Mouse (Mus musculus) limb, embryonic 15.5 days (tissue): ENCODE results near the gene Kcnb1. TPM values are rescaled to one million over a fixed set of nuclear protein-coding genes. Genes with fewer than 3 reads are reported as not detected.
A peak's percentile ranks its signal among the peaks of the same experiment; 100 is the strongest.

Source experiments
- ATAC-seq: fragments of 200-750 bp; cut with Nextera tagmentation; 2 replicates; pipeline ENCODE4 v1.8.0; 2017; ENCODE audit warnings: low read depth, moderate TSS enrichment; ENCODE audit not compliant: insufficient number of reproducible peaks, low FRiP score, low TSS enrichment
- H3K27ac ChIP-seq: fragments of 300-500 bp; sonication (generic); 2 replicates; pipeline ENCODE4 v1.5.1; 2015; ENCODE audit warnings: moderate library complexity, mild to moderate bottlenecking, inconsistent platforms
- H3K27me3 ChIP-seq: fragments of 300-500 bp; sonication (generic); 2 replicates; pipeline ENCODE4 v1.6.1; 2015; ENCODE audit warnings: inconsistent platforms
- H3K36me3 ChIP-seq: fragments of 300-500 bp; sonication (generic); 2 replicates; pipeline ENCODE4 v1.6.1; 2015; ENCODE audit warnings: inconsistent platforms
- H3K4me1 ChIP-seq: fragments of 300-500 bp; sonication (generic); 2 replicates; pipeline ENCODE4 v1.6.1; 2015; ENCODE audit warnings: inconsistent platforms
- H3K4me2 ChIP-seq: fragments of 300-500 bp; sonication (generic); 2 replicates; pipeline ENCODE4 v1.6.1; 2015; ENCODE audit warnings: mild to moderate bottlenecking, inconsistent platforms
- H3K4me3 ChIP-seq: fragments of 300-500 bp; sonication (generic); 2 replicates; pipeline ENCODE4 v1.5.1; 2015; ENCODE audit warnings: mild to moderate bottlenecking, inconsistent platforms
- H3K9ac ChIP-seq: fragments of 300-500 bp; sonication (generic); 2 replicates; pipeline ENCODE4 v1.6.1; 2015; ENCODE audit warnings: inconsistent platforms
- H3K9me3 ChIP-seq: fragments of 300-500 bp; sonication (generic); 2 replicates; pipeline ENCODE4 v1.6.1; 2016; ENCODE audit warnings: inconsistent platforms
- whole genome bisulfite sequencing: fragments of 180-500 bp; shearing (Covaris S2); methylation state at CpG from one replicate; pipeline ENCODE4 v1.1.7; 2015; 5-methylcytosine and 5-hydroxymethylcytosine counted together
- polyA plus RNA-seq: library from polyadenylated mRNA; unstranded; fragments of >200 nt; fragmentation: Nextera tagmentation; extraction: Ambion mirVana; gene quantifications from 2 replicates; pipeline ENCODE4 v1.2.1, GENCODE M21; 2015

Gene Kcnb1
- polyA plus RNA-seq, 1 experiment from 2014 or later: 0.73 TPM

GRCm38 (mm10) chr2:167139801-167140269 lies 50.1 kb downstream of the Kcnb1 start:
- WGBS: 55% methylated on average over 13 of the region's 13 CpGs
- Histone ChIP-seq H3K27ac (no peak overlapping the region), H3K36me3 (no peaks in the 10 kb centered on the region), H3K4me3 (no peak overlapping the region), H3K9me3 (no peaks in the 10 kb centered on the region), H3K4me1 (no peaks in the 10 kb centered on the region), H3K9ac (no peak overlapping the region), H3K4me2 (no peak overlapping the region), H3K27me3 (peaks cover 12% of the 10 kb centered on the region)
- no peak for ATAC-seq

GRCm38 (mm10) chr2:167138611-167139010 lies 51.3 kb downstream of the Kcnb1 start:
- Histone ChIP-seq H3K36me3 (no peaks in the 10 kb centered on the region), H3K27me3 (no peaks in the 10 kb centered on the region), H3K9ac (no peak overlapping the region), H3K4me1 (no peaks in the 10 kb centered on the region), H3K4me3 (no peak overlapping the region), H3K9me3 (no peaks in the 10 kb centered on the region), H3K4me2 (no peak overlapping the region), H3K27ac (no peak overlapping the region)
- 52% methylated on average over 6 of the region's 6 CpGs for WGBS
- peak; percentile 31; the same call in 1 of the 2 replicates for ATAC-seq

GRCm38 (mm10) chr2:167136909-167137308 lies 53.0 kb downstream of the Kcnb1 start:
- H3K4me1 ChIP-seq: no peaks in the 10 kb centered on the region
- H3K9me3 ChIP-seq: no peaks in the 10 kb centered on the region
- no peak overlapping the region for H3K27ac ChIP-seq
- H3K4me3 ChIP-seq: no peak overlapping the region
- WGBS: 74% methylated on average over 14 of the region's 14 CpGs
- H3K4me2 ChIP-seq: no peak overlapping the region
- H3K9ac ChIP-seq: no peak overlapping the region
- no peaks in the 10 kb centered on the region for H3K36me3 ChIP-seq
- peaks cover 5% of the 10 kb centered on the region; the same call in 1 of the 2 replicates for H3K27me3 ChIP-seq
- no peak for ATAC-seq

GRCm38 (mm10) chr2:167132041-167132440 lies 57.9 kb downstream of the Kcnb1 start:
- Histone ChIP-seq H3K4me2 (no peak overlapping the region), H3K36me3 (no peaks in the 10 kb centered on the region), H3K9ac (no peak overlapping the region), H3K4me3 (no peak overlapping the region), H3K27me3 (peaks cover 5% of the 10 kb centered on the region; the same call in 1 of the 2 replicates), H3K4me1 (peaks cover 22% of the 10 kb centered on the region), H3K9me3 (no peaks in the 10 kb centered on the region), H3K27ac (no peak overlapping the region)
- no peak for ATAC-seq
- WGBS: 38% methylated on average over 8 of the region's 8 CpGs

GRCm38 (mm10) chr2:167130050-167130770 lies 59.7 kb downstream of the Kcnb1 start:
- Histone ChIP-seq H3K4me3 (no peak overlapping the region), H3K27me3 (peaks cover 5% of the 10 kb centered on the region; the same call in 1 of the 2 replicates), H3K4me2 (peak overlapping the region; percentile 39; the same call in 1 of the 2 replicates), H3K9ac (no peak overlapping the region), H3K27ac (peak overlapping the region; percentile 23; the same call in 1 of the 2 replicates), H3K36me3 (no peaks in the 10 kb centered on the region), H3K4me1 (peaks cover 22% of the 10 kb centered on the region), H3K9me3 (no peaks in the 10 kb centered on the region)
- 34% methylated on average over 9 of the region's 9 CpGs for WGBS
- ATAC-seq: 0 out of 2 replicates have a peak, but pooled peaks have one; percentile 1

- Histone ChIP-seq H3K4me3 (peak overlapping the region; percentile 20), H3K9ac (0 out of 2 replicates have a peak overlapping the region, but pooled peaks have one; percentile 17), H3K9me3 (no peaks in the 10 kb centered on the region), H3K27ac (peak overlapping the region; percentile 63), H3K27me3 (peaks cover 5% of the 10 kb centered on the region; the same call in 1 of the 2 replicates), H3K4me2 (peak overlapping the region; percentile 39), H3K4me1 (peaks cover 22% of the 10 kb centered on the region), H3K36me3 (no peaks in the 10 kb centered on the region)
- no peak for ATAC-seq
- WGBS: 19% methylated on average over 9 of the region's 9 CpGs
Measured at GRCm38 (mm10) chr2:167129608-167129955, 60.4 kb downstream of the Kcnb1 start.

- peak overlapping the region; percentile 39 for H3K4me2 ChIP-seq
- peaks cover 5% of the 10 kb centered on the region; the same call in 1 of the 2 replicates for H3K27me3 ChIP-seq
- 0 out of 2 replicates have a peak overlapping the region, but pooled peaks have one; percentile 17 for H3K9ac ChIP-seq
- WGBS: 34% methylated on average over 20 of the region's 20 CpGs
- no peaks in the 10 kb centered on the region for H3K9me3 ChIP-seq
- H3K4me3 ChIP-seq: peak overlapping the region; percentile 20
- peaks cover 25% of the 10 kb centered on the region for H3K4me1 ChIP-seq
- ATAC-seq: peak; percentile 22; the same call in 1 of the 2 replicates
- no peaks in the 10 kb centered on the region for H3K36me3 ChIP-seq
- peak overlapping the region; percentile 63 for H3K27ac ChIP-seq
Measured at GRCm38 (mm10) chr2:167128699-167129607, 61.0 kb downstream of the Kcnb1 start.

- no peak overlapping the region for H3K9ac ChIP-seq
- no peak overlapping the region for H3K4me3 ChIP-seq
- peaks cover 28% of the 10 kb centered on the region for H3K4me1 ChIP-seq
- H3K27me3 ChIP-seq: no peaks in the 10 kb centered on the region
- no peak overlapping the region for H3K27ac ChIP-seq
- no peaks in the 10 kb centered on the region for H3K36me3 ChIP-seq
- H3K4me2 ChIP-seq: no peak overlapping the region
- WGBS: 71% methylated on average over 5 of the region's 5 CpGs
- no peak for ATAC-seq
- no peaks in the 10 kb centered on the region for H3K9me3 ChIP-seq
Measured at GRCm38 (mm10) chr2:167127404-167127803, 62.6 kb downstream of the Kcnb1 start.

GRCm38 (mm10) chr2:167125781-167126180 lies 64.2 kb downstream of the Kcnb1 start:
- Histone ChIP-seq H3K9me3 (no peaks in the 10 kb centered on the region), H3K4me2 (no peak overlapping the region), H3K36me3 (no peaks in the 10 kb centered on the region), H3K4me1 (peaks cover 35% of the 10 kb centered on the region), H3K4me3 (no peak overlapping the region), H3K27ac (no peak overlapping the region), H3K9ac (no peak overlapping the region), H3K27me3 (no peaks in the 10 kb centered on the region)
- no peak for ATAC-seq
- 75% methylated on average over 4 of the region's 4 CpGs for WGBS

GRCm38 (mm10) chr2:167123936-167124335 lies 66.0 kb downstream of the Kcnb1 start:
- no peaks in the 10 kb centered on the region for H3K36me3 ChIP-seq
- no peaks in the 10 kb centered on the region for H3K9me3 ChIP-seq
- peaks cover 19% of the 10 kb centered on the region for H3K4me1 ChIP-seq
- no peaks in the 10 kb centered on the region for H3K27me3 ChIP-seq
- H3K9ac ChIP-seq: no peak overlapping the region
- no peak overlapping the region for H3K27ac ChIP-seq
- no peak overlapping the region for H3K4me2 ChIP-seq
- no peak overlapping the region for H3K4me3 ChIP-seq
- 23% methylated on average over 11 of the region's 11 CpGs for WGBS
- no peak; the same call in 1 of the 2 replicates for ATAC-seq

- ATAC-seq: no peak
- H3K4me1 ChIP-seq: peaks cover 14% of the 10 kb centered on the region
- no peak overlapping the region for H3K4me2 ChIP-seq
- no peaks in the 10 kb centered on the region for H3K27me3 ChIP-seq
- H3K27ac ChIP-seq: no peak overlapping the region
- H3K9ac ChIP-seq: no peak overlapping the region
- no peak overlapping the region for H3K4me3 ChIP-seq
- H3K36me3 ChIP-seq: no peaks in the 10 kb centered on the region
- 76% methylated on average over 6 of the region's 6 CpGs for WGBS
- no peaks in the 10 kb centered on the region for H3K9me3 ChIP-seq
Measured at GRCm38 (mm10) chr2:167122737-167123136, 67.2 kb downstream of the Kcnb1 start.
